Mouse (Mus musculus) heart, embryonic 14.5 days (tissue): Measurements from ENCODE around the gene Myo1a. TPM values are rescaled to one million over a fixed set of nuclear protein-coding genes. Genes with fewer than 3 reads are reported as not detected.

Experiments used
- ATAC-seq: fragments of 200-750 bp; cut with Nextera tagmentation; 2 replicates; pipeline ENCODE4 v1.8.0; 2017; ENCODE audit warnings: low read depth, moderate TSS enrichment; ENCODE audit not compliant: insufficient number of reproducible peaks, insufficient read depth, low FRiP score
- H3K27ac ChIP-seq, 2 experiments: fragments of 200-500 bp in 1 of 2; fragments of 300-500 bp in 1 of 2; sonication (generic) in 1 of 2; replicated peaks in 1 of 2; 2 replicates each; pipeline ENCODE4 v1.5.1; 2012 to 2014; ENCODE audit warnings: low read depth in 2 of 2, low read length in 2 of 2, control low read depth in 1 of 2, mild to moderate bottlenecking in 1 of 2, mixed read lengths in 1 of 2; ENCODE audit not compliant: control insufficient read depth in 1 of 2, insufficient read depth in 1 of 2
- H3K27me3 ChIP-seq: fragments of 300-500 bp; sonication (generic); 2 replicates; pipeline ENCODE4 v1.6.1; 2014; ENCODE audit warnings: mild to moderate bottlenecking, low read length, control low read depth; ENCODE audit not compliant: control insufficient read depth, insufficient read depth
- H3K36me3 ChIP-seq: fragments of 300-500 bp; sonication (generic); 2 replicates; pipeline ENCODE4 v1.6.1; 2014; ENCODE audit warnings: mild to moderate bottlenecking, control low read depth, low read length, mixed read lengths; ENCODE audit not compliant: control insufficient read depth, insufficient read depth
- H3K4me1 ChIP-seq, 2 experiments: fragments of 200-500 bp in 1 of 2; fragments of 300-500 bp in 1 of 2; sonication (generic) in 1 of 2; 2 replicates each; pipeline ENCODE4 v1.6.1; 2012 to 2014; ENCODE audit warnings: low read length in 2 of 2, control low read depth in 1 of 2, mixed read lengths in 1 of 2; ENCODE audit not compliant: control insufficient read depth in 2 of 2, insufficient read depth in 2 of 2
- H3K4me2 ChIP-seq: fragments of 300-500 bp; sonication (generic); 2 replicates; pipeline ENCODE4 v1.6.1; 2014; ENCODE audit warnings: mild to moderate bottlenecking, low read length
- H3K4me3 ChIP-seq, 2 experiments: fragments of 200-500 bp in 1 of 2; fragments of 300-500 bp in 1 of 2; sonication (generic) in 1 of 2; 2 replicates each; pipeline ENCODE4 v1.5.1; 2012 to 2014; ENCODE audit warnings: low read length in 2 of 2, mild to moderate bottlenecking in 2 of 2, control low read depth in 1 of 2, low read depth in 1 of 2, moderate library complexity in 1 of 2; ENCODE audit not compliant: control insufficient read depth in 1 of 2, insufficient read depth in 1 of 2
- H3K9ac ChIP-seq: fragments of 300-500 bp; sonication (generic); 2 replicates; pipeline ENCODE4 v1.6.1; 2014; ENCODE audit warnings: mild to moderate bottlenecking, low read length
- H3K9me3 ChIP-seq: fragments of 300-500 bp; sonication (generic); 2 replicates; pipeline ENCODE4 v1.6.1; 2016; ENCODE audit warnings: low read length, control low read depth; ENCODE audit not compliant: control insufficient read depth
- WGBS: fragments of 180-500 bp; shearing (Covaris S2); extraction: QIAGEN DNeasy Blood & Tissue Kit; methylation state at CpG from one replicate; pipeline ENCODE4 v1.1.7; 2014; 5-methylcytosine and 5-hydroxymethylcytosine counted together
- polyA plus RNA-seq: library from polyadenylated mRNA; unstranded; fragments of >200 nt; fragmentation: Nextera tagmentation; extraction: Ambion mirVana; gene quantifications from 2 replicates; pipeline ENCODE4 v1.2.1, GENCODE M21; 2014

Myo1a gene
- polyA plus RNA-seq, 1 experiment from 2014 or later, result 0.12 TPM

DNA sequence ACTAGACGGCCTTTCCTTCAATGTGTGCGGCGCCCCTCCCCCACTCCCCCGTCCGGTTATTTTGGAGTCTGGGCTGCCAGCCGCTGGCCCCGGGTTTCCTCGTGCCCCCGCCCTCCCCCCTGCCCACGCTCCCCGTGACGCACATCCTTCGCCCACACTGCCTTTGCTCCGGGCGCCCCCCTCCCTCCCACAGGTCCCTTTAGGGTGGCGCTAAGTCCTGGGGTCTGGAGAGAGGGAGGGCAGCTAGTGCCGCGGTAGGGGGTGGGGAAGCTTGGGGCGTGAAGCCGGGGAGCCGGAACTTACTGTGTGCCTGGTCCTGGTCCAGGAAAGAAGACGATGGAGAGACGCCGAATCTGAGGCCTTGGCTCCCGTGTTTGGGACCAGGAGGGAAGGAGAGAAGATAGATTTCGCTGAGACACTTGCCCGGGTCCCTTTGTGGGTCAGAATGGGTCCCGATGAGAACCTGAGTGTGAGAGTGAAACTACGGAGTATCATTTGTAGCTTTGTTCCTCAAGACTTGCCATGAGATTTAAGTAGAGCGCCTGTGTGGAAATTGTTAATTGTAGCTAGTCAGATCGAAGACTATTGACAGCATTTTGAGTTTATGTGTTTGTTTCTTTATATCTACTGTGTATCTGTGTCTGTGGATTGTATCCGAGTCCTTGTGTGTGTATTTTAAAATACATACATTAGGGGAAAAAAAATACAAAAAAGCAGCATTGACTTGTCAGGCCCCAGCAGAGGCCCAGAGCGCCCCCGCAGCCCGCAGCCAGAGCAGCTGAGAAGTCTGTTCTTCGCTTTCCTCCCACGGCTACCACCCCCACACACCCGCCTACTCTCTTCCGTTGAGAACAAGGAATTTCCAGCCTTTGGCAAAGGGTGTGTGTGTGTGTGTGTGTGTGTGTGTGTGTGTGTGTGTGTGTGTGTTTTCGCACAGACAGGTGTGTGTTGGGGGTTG is 36.6 kb upstream of the Myo1a start, which contains the start of gene Nab2:
Gene Nab2 (minus strand): TSS at position 476 of the 958 bp plus-strand sequence.
- peak; percentile 60 for ATAC-seq
- peak within 1 kb of the TSS; percentile 91 to 96 for H3K27ac ChIP-seq
- peak within 1 kb of the TSS; percentile 79 to 81 for H3K4me3 ChIP-seq
- peaks cover 20 to 37% of the 10 kb centered on the region in 2 experiments for H3K4me1 ChIP-seq
- H3K9ac ChIP-seq, result peak within 1 kb of the TSS; percentile 87
- 2% methylated on average over 38 of the region's 40 CpGs for WGBS
- no peaks in the 10 kb centered on the region for H3K27me3 ChIP-seq
- H3K4me2 ChIP-seq, result peak within 1 kb of the TSS; percentile 77
- H3K36me3 ChIP-seq, result peaks cover 15% of the 10 kb centered on the region
- no peaks in the 10 kb centered on the region for H3K9me3 ChIP-seq

GRCm38 (mm10) chr10:127669170-127669569 is 35.8 kb upstream of the Myo1a start:
- 8% methylated on average over 7 of the region's 7 CpGs for WGBS
- Histone ChIP-seq H3K27ac (peak overlapping the region; percentile 91 to 96), H3K27me3 (no peaks in the 10 kb centered on the region), H3K4me3 (peak overlapping the region; percentile 20 to 81), H3K9me3 (no peaks in the 10 kb centered on the region), H3K4me1 (peaks cover 12 to 29% of the 10 kb centered on the region in 2 experiments), H3K4me2 (peak overlapping the region; percentile 77), H3K9ac (peak overlapping the region; percentile 87), H3K36me3 (peaks cover 7% of the 10 kb centered on the region)
- ATAC-seq, result no peak

DNA sequence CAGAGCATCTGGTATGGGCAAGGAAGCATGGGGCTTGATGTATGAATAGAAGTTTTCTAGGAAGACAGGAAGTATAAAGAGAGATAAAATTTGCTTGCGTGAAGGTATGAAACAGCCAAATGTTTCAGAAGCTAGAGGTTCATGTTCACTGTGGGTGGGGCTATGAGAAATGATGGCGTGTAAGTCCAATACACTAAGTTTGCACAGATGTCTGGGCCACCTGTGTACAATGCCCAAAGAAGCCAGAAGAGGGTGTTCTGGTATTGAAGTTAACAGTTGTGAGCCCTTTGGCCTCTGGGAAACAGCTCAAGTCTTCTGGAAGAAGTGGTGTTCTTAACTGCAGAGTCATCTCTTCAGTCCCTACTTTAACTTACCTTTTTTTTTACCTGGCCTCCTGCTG is 34.8 kb upstream of the Myo1a start:
- Histone ChIP-seq H3K4me1 (peaks cover 11 to 20% of the 10 kb centered on the region in 2 experiments), H3K4me3 (no peak overlapping the region), H3K9me3 (no peaks in the 10 kb centered on the region), H3K4me2 (no peak overlapping the region), H3K36me3 (no peaks in the 10 kb centered on the region), H3K27ac (no peak overlapping the region), H3K9ac (no peak overlapping the region), H3K27me3 (no peaks in the 10 kb centered on the region)
- ATAC-seq, result no peak
- 89% methylated on average over 2 of the region's 2 CpGs for WGBS

DNA sequence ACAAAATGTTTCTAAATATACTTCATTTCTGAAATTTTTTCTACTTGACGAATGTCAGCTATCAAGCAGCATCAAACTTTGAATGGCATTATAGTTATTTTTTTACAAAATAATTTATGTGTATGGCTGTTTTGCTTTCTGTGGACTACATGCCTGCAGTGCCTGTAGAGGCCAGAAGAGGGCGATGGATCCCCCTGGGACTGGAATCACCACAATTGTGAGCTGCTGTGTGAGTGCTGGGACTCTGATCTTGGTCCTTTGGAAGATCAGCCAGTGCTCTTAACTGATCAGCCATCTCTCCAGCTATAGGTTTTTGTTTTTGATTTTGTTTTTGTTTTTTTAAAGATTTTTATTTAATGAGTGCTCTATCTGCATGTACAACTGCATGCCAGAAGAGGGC is 33.7 kb upstream of the Myo1a start:
- 37% methylated on average over 2 of the region's 2 CpGs for WGBS
- no peak overlapping the region for H3K4me2 ChIP-seq
- H3K9me3 ChIP-seq, result no peaks in the 10 kb centered on the region
- H3K27me3 ChIP-seq, result no peaks in the 10 kb centered on the region
- no peak overlapping the region for H3K27ac ChIP-seq
- no peaks in the 10 kb centered on the region for H3K36me3 ChIP-seq
- H3K4me1 ChIP-seq, result peaks cover 11 to 17% of the 10 kb centered on the region in 2 experiments
- H3K9ac ChIP-seq, result no peak overlapping the region
- ATAC-seq, result no peak
- no peak overlapping the region for H3K4me3 ChIP-seq

DNA sequence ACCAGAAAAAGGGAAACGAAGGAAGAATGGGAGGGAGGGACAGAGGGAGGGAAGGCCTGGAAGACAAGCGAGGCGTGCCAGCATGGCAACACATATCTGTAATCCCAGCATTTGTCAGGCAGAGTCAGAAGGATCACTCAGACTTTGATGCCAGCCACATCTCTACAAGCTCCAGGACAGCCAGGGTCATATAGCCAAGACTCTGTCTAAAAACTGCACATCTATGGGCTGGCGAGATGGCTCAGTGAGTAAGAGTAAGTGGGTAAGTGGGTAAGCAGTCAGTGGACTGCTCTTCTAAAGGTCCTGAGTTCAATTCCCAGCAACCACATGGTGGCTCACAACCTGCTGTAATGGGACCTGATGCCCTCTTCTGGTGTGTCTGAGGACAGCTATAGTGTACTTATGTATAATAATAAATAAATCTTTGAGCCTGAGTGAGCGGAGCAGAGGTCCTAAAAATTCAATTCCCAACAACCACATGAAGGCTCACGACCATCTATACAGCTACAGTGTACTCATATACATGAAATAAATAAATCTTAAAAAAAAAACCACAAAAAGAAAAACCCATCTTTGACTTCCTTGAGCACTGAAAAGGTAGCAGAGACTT is 30.8 kb upstream of the Myo1a start:
- no peak overlapping the region for H3K27ac ChIP-seq
- no peak overlapping the region for H3K4me2 ChIP-seq
- no peak overlapping the region for H3K4me3 ChIP-seq
- H3K27me3 ChIP-seq, result no peaks in the 10 kb centered on the region
- H3K36me3 ChIP-seq, result no peaks in the 10 kb centered on the region
- no peaks in the 10 kb centered on the region for H3K9me3 ChIP-seq
- peaks cover 6 to 11% of the 10 kb centered on the region in 2 experiments for H3K4me1 ChIP-seq
- no peak overlapping the region for H3K9ac ChIP-seq
- no peak for ATAC-seq
- 80% methylated on average over 6 of the region's 6 CpGs for WGBS

GRCm38 (mm10) chr10:127674794-127675522 is 30.0 kb upstream of the Myo1a start:
- Histone ChIP-seq H3K36me3 (no peaks in the 10 kb centered on the region), H3K4me1 (peaks cover 0 to 7% of the 10 kb centered on the region in 2 experiments; a peak in 1 of 4 replicates), H3K4me2 (0 out of 2 replicates have a peak overlapping the region, but pooled peaks have one; percentile 1), H3K9me3 (no peaks in the 10 kb centered on the region), H3K9ac (no peak overlapping the region), H3K4me3 (no peak overlapping the region), H3K27me3 (no peaks in the 10 kb centered on the region), H3K27ac (peak overlapping the region in 1 of 2 experiments; percentile 46; a peak in 1 of 4 replicates)
- no peak for ATAC-seq
- 71% methylated on average over 8 of the region's 8 CpGs for WGBS

GRCm38 (mm10) chr10:127675859-127676398 is 29.0 kb upstream of the Myo1a start:
- no peaks in the 10 kb centered on the region for H3K27me3 ChIP-seq
- peak overlapping the region in 1 of 2 experiments; percentile 51; a peak in 1 of 4 replicates for H3K27ac ChIP-seq
- ATAC-seq, result no peak

More at GRCm38 (mm10) chr10:127675859-127676398, 29.0 kb upstream of the Myo1a start:
- Histone ChIP-seq H3K4me1 (peaks cover 0 to 7% of the 10 kb centered on the region in 2 experiments; a peak in 1 of 4 replicates), H3K36me3 (no peaks in the 10 kb centered on the region), H3K4me3 (peak overlapping the region; percentile 44 to 78; a peak in 3 of 4 replicates), H3K4me2 (peak overlapping the region; percentile 76), H3K9ac (peak overlapping the region; percentile 65), H3K9me3 (no peaks in the 10 kb centered on the region)
- 45% methylated on average over 5 of the region's 5 CpGs for WGBS
